Mouse (Mus musculus) retina, embryonic 14.5 days (tissue): ENCODE data around the gene Cep128.

Source experiments
- DNase-seq: peaks from one replicate; pipeline ENCODE4 v3.0.0-alpha.2; 2015; ENCODE audit warnings: low spot score

Gene Cep128

GRCm38 (mm10) chr12:90954740-90955473 is 429.3 kb downstream of the Cep128 start:
- no peak for DNase-seq
